Mouse (Mus musculus): ENCODE measurements around the gene Cenpa. TPM values are rescaled to one million over a fixed set of nuclear protein-coding genes. Genes with fewer than 3 reads are reported as not detected.

The Cenpa gene
- polyA plus RNA-seq, 1 experiment from 2014 or later = 175 TPM

GRCm38 (mm10) chr5:30712002-30712390 is 45.4 kb downstream of the Cenpa start:
- DNase-seq (ENCODE audit: low spot score) (peak; percentile 16), ATAC-seq (replicated peaks; ENCODE audit: low FRiP score, low read depth) (no peak)
- WGBS = under 1% methylated on average over 14 of the region's 14 CpGs
- peak overlapping the region; percentile 46 for H3K4me3 ChIP-seq (replicated peaks; ENCODE audit: low read depth, low read length)
- peaks cover 21% of the 10 kb centered on the region; the same call in 1 of the 2 replicates for H3K4me1 ChIP-seq (replicated peaks; ENCODE audit: insufficient read depth, low read length)
- H3K4me2 ChIP-seq (ENCODE audit: low read length) = peak overlapping the region; percentile 95
- H3K36me3 ChIP-seq (ENCODE audit: insufficient read depth, low read length) = no peaks in the 10 kb centered on the region
- H3K27ac ChIP-seq = no peak overlapping the region
- no peak for TF ChIP-seq CTCF (IDR thresholded peaks at IDR 0.05; ENCODE audit: low read depth)
- H3K27me3 ChIP-seq (ENCODE audit: insufficient read depth, low read length) = peaks cover 19% of the 10 kb centered on the region
- H3K9ac ChIP-seq (ENCODE audit: low read depth, low read length) = peak overlapping the region; percentile 65; the same call in 1 of the 2 replicates
- no peaks in the 10 kb centered on the region for H3K9me3 ChIP-seq (replicated peaks; ENCODE audit: low read length)

GRCm38 (mm10) chr5:30712441-30713298 is 46.1 kb downstream of the Cenpa start:
- Histone ChIP-seq H3K36me3 (ENCODE audit: insufficient read depth, low read length) (no peaks in the 10 kb centered on the region), H3K4me1 (replicated peaks; ENCODE audit: insufficient read depth, low read length) (peaks cover 21% of the 10 kb centered on the region; the same call in 1 of the 2 replicates), H3K4me3 (replicated peaks; ENCODE audit: low read depth, low read length) (peak overlapping the region; percentile 46), H3K9me3 (replicated peaks; ENCODE audit: low read length) (no peaks in the 10 kb centered on the region), H3K27ac (no peak overlapping the region), H3K4me2 (ENCODE audit: low read length) (peak overlapping the region; percentile 95), H3K9ac (ENCODE audit: low read depth, low read length) (peak overlapping the region; percentile 40), H3K27me3 (ENCODE audit: insufficient read depth, low read length) (peaks cover 19% of the 10 kb centered on the region)
- WGBS = under 1% methylated on average over 42 of the region's 43 CpGs
- no peak for ATAC-seq (replicated peaks; ENCODE audit: low FRiP score, low read depth)
- no peak for DNase-seq (ENCODE audit: low spot score)
- TF ChIP-seq CTCF (IDR thresholded peaks at IDR 0.05; ENCODE audit: low read depth) = no peak

GRCm38 (mm10) chr5:30713299-30713675 is 46.7 kb downstream of the Cenpa start:
- peaks cover 19% of the 10 kb centered on the region for H3K27me3 ChIP-seq (ENCODE audit: insufficient read depth, low read length)
- no peak overlapping the region for H3K27ac ChIP-seq
- ATAC-seq (replicated peaks; ENCODE audit: low FRiP score, low read depth) (no peak), DNase-seq (ENCODE audit: low spot score) (peak; percentile 18)
- WGBS = under 1% methylated on average over 20 of the region's 20 CpGs
- no peak for TF ChIP-seq CTCF (IDR thresholded peaks at IDR 0.05; ENCODE audit: low read depth)
- H3K9ac ChIP-seq (ENCODE audit: low read depth, low read length) = peak overlapping the region; percentile 40
- peak overlapping the region; percentile 95 for H3K4me2 ChIP-seq (ENCODE audit: low read length)
- H3K4me1 ChIP-seq (replicated peaks; ENCODE audit: insufficient read depth, low read length) = peaks cover 21% of the 10 kb centered on the region; the same call in 1 of the 2 replicates
- no peaks in the 10 kb centered on the region for H3K9me3 ChIP-seq (replicated peaks; ENCODE audit: low read length)
- peak overlapping the region; percentile 46 for H3K4me3 ChIP-seq (replicated peaks; ENCODE audit: low read depth, low read length)
- no peaks in the 10 kb centered on the region for H3K36me3 ChIP-seq (ENCODE audit: insufficient read depth, low read length)

GRCm38 (mm10) chr5:30713691-30714090 is 47.1 kb downstream of the Cenpa start:
- Histone ChIP-seq H3K36me3 (ENCODE audit: insufficient read depth, low read length) (no peaks in the 10 kb centered on the region), H3K4me1 (replicated peaks; ENCODE audit: insufficient read depth, low read length) (peaks cover 21% of the 10 kb centered on the region; the same call in 1 of the 2 replicates), H3K9me3 (replicated peaks; ENCODE audit: low read length) (no peaks in the 10 kb centered on the region), H3K4me2 (ENCODE audit: low read length) (peak overlapping the region; percentile 95), H3K4me3 (replicated peaks; ENCODE audit: low read depth, low read length) (peak overlapping the region; percentile 46), H3K27ac (no peak overlapping the region), H3K27me3 (ENCODE audit: insufficient read depth, low read length) (peaks cover 19% of the 10 kb centered on the region), H3K9ac (ENCODE audit: low read depth, low read length) (peak overlapping the region; percentile 40; the same call in 1 of the 2 replicates)
- WGBS = 30% methylated on average over 11 of the region's 11 CpGs
- ATAC-seq (replicated peaks; ENCODE audit: low FRiP score, low read depth) = no peak
- no peak for TF ChIP-seq CTCF (IDR thresholded peaks at IDR 0.05; ENCODE audit: low read depth)
- no peak for DNase-seq (ENCODE audit: low spot score)

- no peak overlapping the region for H3K4me2 ChIP-seq (ENCODE audit: low read length)
- no peak for ATAC-seq (replicated peaks; ENCODE audit: low FRiP score, low read depth)
- 79% methylated on average over 2 of the region's 2 CpGs for WGBS
- no peak overlapping the region for H3K4me3 ChIP-seq (replicated peaks; ENCODE audit: low read depth, low read length)
- no peaks in the 10 kb centered on the region for H3K36me3 ChIP-seq (ENCODE audit: insufficient read depth, low read length)
- no peaks in the 10 kb centered on the region for H3K9me3 ChIP-seq (replicated peaks; ENCODE audit: low read length)
- no peak for TF ChIP-seq CTCF (IDR thresholded peaks at IDR 0.05; ENCODE audit: low read depth)
- no peak overlapping the region for H3K9ac ChIP-seq (ENCODE audit: low read depth, low read length)
- H3K27me3 ChIP-seq (ENCODE audit: insufficient read depth, low read length) = peaks cover 18% of the 10 kb centered on the region
- no peak overlapping the region for H3K27ac ChIP-seq
- peaks cover 13% of the 10 kb centered on the region; the same call in 1 of the 2 replicates for H3K4me1 ChIP-seq (replicated peaks; ENCODE audit: insufficient read depth, low read length)
- no peak for DNase-seq (ENCODE audit: low spot score)
Observed at GRCm38 (mm10) chr5:30716311-30716710, 49.7 kb downstream of the Cenpa start.

- no peak for TF ChIP-seq CTCF (IDR thresholded peaks at IDR 0.05; ENCODE audit: low read depth)
- H3K36me3 ChIP-seq (ENCODE audit: insufficient read depth, low read length) = no peaks in the 10 kb centered on the region
- no peak overlapping the region for H3K4me3 ChIP-seq (replicated peaks; ENCODE audit: low read depth, low read length)
- no peak overlapping the region for H3K27ac ChIP-seq
- H3K9ac ChIP-seq (ENCODE audit: low read depth, low read length) = no peak overlapping the region
- H3K9me3 ChIP-seq (replicated peaks; ENCODE audit: low read length) = no peaks in the 10 kb centered on the region
- DNase-seq (ENCODE audit: low spot score) (no peak), ATAC-seq (replicated peaks; ENCODE audit: low FRiP score, low read depth) (no peak)
- 78% methylated on average over 4 of the region's 4 CpGs for WGBS
- peaks cover 9% of the 10 kb centered on the region; the same call in 1 of the 2 replicates for H3K4me1 ChIP-seq (replicated peaks; ENCODE audit: insufficient read depth, low read length)
- no peak overlapping the region for H3K4me2 ChIP-seq (ENCODE audit: low read length)
- H3K27me3 ChIP-seq (ENCODE audit: insufficient read depth, low read length) = peaks cover 10% of the 10 kb centered on the region
Observed at GRCm38 (mm10) chr5:30717506-30717905, 50.9 kb downstream of the Cenpa start.

Measured in kidney, postnatal 0 days (tissue).